Mouse (Mus musculus): ENCODE measurements around the gene Platr25. TPM values are rescaled to one million over a fixed set of nuclear protein-coding genes. Genes with fewer than 3 reads are reported as not detected.
A peak's percentile ranks its signal among the peaks of the same experiment; 100 is the strongest.
"Not testable (repeated sequence)": the region's sequence is repeated elsewhere in the genome, so short reads cannot be mapped to it uniquely, and the experiment has no call there.

The Platr25 gene
- polyA plus RNA-seq (2012; rRNA removed) = 1.1 and 1.3 TPM in 2 replicates

DNA sequence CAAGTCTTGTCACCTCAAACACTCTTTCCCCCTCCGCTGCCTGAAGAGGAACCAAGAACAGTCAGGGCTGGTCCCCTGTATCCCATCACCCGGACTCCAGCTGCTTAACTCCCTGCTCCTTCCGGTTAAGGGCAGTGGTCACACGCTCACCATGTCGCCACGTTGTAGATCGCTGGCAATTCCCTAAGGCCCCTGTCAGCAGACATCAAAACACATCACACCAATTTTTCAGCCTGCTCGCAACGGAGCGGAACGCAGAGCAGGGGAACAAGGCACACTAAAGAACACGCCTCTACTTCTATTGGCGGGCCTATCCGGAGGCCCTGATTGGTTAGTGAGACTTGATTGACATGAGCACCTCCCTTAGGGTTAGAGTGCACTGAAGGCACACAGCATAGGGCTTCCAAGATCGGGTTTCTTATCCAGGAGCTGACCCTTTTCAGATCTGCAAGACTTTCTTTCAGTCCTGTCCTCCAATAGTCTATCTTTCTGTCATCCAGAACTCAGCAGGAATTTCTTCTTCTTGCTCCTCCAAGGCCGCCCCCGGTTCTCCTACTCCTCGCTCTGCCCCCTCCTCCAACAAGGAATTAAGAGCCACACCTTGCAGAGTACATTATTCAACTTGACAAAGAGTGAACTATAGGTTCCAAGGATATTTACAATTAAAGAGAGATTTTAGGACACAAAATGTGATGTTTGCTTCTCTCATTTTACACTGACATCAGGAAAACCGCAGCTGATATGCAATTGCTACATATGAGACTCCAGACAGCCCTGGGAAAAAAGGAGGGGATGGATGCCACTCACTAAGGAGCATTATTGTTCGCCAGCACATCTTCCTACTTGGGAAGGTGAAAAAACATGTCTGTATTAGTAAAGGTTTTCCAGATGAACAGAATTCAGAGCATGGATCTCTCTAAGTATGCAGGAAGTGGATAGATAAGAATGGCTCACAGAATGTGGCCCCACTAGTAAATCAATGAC lies at the start of gene Platr25:
TSS of gene Platr25 (minus strand) at position 278 of the 984 bp plus-strand sequence.
- not testable (repeated sequence) for DNase-seq (ENCODE audit: low read depth)

DNA sequence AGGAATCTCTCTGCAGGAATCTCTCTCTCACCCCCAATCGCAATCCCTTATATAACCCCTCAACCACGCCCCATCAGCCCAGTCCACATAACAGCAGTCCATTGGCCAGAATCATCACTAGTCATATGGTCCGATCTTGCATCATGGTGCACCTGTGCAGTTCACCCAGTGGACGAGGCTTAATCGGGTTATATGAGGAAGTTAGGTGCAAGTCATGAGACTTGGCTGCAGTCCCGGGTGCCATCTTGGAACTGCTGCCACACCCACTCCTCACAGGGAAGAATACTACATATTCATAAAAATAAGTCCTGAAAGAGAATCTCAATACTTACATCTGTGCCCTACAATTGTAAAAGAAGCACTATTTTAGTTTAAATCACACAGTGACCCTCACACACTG lies 47.5 kb upstream of the Platr25 start:
- not testable (repeated sequence) for DNase-seq (ENCODE audit: low read depth)

DNA sequence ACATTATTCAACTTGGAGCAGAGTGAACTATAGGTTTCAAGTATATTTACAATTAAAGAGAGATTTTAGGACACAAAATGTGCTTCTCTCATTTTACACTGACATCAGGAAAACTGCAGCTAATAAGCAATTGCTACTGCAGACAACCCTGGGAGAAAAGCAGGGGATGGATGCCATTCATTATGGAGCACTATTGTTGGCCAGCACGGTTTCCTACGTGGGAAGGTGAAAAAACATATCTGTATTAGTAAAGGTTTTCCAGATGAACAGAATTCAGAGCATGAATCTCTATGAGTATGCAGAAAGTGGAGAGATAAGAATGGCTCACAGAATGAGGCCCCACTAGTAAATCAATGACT lies 25.6 kb upstream of the Platr25 start:
- not testable (repeated sequence) for DNase-seq (ENCODE audit: low read depth)

DNA sequence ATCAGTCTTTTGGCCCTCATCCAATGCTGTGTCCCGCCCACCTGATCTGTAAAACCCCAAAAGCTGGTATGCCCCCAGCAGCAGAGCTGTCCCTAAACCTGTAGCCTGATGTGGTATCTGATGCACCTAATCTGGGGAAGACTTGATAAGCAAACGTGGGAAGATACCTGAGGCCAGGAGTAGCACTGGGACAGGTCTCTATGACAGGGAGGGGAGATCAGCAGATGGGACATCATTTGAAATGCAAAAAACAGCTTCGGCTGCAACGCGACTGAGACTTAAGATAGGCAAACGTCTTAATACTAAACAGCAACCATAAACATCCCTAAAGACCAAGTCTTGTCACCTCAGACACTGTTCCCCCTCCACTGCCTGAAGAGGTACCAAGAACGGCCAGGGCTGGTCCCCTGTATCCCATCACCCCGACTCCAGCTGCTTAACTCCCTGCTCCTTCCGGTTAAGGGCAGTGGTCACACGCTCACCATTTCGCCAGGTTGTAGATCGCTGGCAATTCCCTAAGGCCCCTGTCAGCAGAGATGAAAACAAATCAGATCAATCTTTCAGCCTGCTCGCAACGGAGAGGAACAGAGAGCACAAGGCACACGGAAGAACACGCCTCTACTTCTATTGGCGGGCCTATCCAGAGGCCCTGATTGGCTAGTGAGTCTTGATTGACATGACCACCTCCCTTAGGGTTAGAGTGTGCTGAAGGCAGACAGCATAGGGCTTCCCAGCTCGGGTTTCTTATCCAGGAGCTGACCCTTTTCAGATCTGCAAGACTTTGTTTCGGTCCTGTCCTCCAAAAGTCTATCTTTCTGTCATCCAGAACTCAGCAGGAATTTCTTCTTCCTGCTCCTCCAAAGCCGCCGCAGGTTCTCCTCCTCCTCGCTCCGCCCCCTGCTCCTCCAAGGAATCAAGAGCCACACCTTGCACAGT lies 25.0 kb upstream of the Platr25 start, which contains the start of gene Gm5141:
TSS of gene Gm5141 (minus strand) at position 610 of the 936 bp plus-strand sequence.
- DNase-seq (ENCODE audit: low read depth) = not testable (repeated sequence)

DNA sequence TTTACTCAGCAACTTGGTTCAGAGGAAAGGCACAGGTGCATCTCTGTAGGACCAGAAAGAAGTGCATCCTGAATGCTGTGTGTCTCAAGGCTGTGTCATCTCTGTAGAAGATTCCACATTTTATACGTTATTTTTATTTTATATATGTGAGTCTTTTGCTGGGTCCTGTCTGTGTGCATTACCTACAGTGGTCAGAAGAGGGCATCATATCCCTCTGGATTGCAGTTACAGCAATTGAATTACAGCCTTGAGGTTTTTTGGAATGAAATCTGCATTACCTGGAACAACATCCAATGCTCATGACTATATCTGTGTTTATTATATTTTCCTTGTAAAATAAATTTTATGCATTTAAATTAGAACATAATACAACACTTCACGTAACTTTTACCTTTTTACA lies 3.3 kb upstream of the Platr25 start:
- DNase-seq (ENCODE audit: low read depth) = not testable (repeated sequence)

DNA sequence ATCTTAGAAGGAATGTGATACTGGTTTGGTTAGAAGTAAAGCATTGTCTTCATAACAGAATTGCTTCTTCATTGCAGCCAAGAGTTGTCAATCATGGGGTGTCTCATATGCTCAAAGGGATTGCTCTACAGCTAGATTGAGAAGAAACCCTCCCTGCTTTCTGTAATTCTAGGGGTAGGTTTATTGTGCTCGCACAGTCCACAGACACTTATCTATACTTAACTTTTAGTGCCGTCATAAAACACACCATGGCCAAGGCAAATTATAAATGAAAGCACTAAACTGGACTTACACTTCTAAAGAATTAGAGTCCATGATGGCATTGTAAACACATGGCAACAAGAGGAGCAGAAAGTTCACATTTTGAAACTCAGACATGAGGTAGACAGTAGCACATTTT lies 27.2 kb downstream of the Platr25 start:
- DNase-seq (ENCODE audit: low read depth) = no peak

DNA sequence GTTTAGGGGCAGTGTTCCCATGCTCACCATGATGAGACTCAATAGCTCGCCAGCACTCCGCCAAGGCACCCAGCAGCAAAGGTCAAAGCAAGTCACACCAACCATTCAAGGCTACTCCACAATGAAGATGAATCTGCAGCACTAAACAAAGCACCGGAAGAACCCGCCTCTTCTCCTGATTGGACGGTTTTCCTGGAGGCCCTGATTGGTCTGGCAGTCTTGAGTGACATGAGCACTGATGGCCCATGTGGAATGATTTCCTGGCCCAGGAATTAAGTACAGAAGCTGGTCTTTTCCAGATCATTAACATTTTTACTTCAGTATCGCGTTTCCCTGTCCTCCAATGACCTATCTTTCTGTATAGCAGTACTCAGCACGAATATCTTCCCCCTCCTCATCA lies 47.9 kb downstream of the Platr25 start:
- not testable (repeated sequence) for DNase-seq (ENCODE audit: low read depth)

DNA sequence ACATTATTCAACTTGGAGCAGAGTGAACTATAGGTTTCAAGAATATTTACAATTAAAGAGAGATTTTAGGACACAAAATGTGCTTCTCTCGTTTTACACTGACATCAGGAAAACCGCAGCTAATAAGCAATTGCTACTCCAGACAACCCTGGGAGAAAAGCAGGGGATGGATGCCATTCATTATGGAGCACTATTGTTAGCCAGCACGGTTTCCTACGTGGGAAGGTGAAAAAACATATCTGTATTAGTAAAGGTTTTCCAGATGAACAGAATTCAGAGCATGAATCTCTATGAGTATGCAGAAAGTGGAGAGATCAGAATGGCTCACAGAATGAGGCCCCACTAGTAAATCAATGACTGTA lies 75.2 kb downstream of the Platr25 start:
- not testable (repeated sequence) for DNase-seq (ENCODE audit: low read depth)

DNA sequence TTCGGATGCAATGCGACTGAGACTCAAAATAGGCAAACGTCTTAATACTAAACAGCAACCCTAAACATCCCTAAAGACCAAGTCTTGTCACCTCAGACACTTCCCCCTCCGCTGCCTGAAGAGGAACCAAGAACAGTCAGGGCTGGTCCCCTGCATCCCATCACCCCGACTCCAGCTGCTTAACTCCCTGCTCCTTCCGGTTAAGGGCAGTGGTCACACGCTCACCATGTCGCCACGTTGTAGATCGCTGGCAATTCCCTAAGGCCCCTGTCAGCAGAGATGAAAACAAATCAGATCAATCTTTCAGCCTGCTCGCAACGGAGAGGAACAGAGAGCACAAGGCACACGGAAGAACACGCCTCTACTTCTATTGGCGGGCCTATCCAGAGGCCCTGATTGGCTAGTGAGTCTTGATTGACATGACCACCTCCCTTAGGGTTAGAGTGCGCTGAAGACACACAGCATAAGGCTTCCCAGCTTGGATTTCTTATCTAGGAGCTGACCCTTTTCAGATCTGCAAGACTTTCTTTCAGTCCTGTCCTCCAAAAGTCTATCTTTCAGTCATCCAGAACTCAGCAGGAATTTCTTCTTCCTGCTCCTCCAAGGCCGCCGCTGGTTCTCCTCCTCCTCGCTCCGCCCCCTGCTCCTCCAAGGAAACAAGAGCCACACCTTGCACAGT lies 75.8 kb downstream of the Platr25 start:
- DNase-seq (ENCODE audit: low read depth) = peak; percentile 20

DNA sequence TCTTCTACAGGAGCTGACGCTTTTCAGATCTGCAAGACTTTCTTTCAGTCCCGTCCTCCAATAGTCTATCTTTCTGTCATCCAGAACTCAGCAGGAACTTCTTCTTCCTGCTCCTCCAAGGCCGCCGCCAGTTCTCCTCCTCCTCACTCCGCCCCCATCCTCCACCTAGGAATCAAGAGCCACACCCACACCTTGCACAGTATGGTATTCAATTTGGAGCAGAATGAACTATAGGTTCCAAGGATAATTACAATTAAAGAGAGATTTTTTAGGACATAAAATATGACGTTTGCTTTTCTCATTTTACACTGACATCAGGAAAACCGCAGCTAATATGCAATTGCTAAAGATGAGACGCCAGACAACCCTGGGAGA lies 107.2 kb downstream of the Platr25 start:
- DNase-seq (ENCODE audit: low read depth) = no peak

DNA sequence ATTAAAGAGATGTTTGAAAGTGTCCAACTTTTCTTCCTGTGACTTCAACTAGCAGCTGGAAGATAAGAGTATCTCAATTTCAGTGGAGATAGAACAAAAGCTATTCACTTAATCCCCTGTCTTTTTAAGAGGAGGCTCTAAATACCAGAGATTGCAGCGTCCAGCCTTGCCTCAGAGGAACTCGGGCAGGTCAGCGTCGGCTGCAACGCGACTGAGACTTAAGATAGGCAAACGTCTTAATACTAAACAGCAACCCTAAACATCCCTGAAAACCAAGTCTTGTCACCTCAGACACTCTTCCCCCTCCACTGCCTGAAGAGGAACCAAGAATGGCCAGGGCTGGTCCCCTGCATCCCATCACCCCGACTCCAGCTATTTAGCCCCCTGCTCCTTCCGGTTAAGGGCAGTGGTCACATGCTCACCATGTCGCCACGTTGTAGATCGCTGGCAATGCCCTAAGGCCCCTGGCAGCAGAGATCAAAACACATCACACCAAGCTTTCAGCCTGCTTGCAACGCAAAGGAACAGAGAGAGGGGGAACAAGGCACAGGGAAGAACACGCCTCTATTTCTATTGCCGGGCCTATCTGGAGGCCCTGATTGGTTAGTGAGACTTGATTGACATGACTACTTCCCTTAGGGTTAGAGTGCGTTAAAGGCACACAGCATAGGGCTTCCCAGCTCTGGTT lies 107.7 kb downstream of the Platr25 start:
- DNase-seq (ENCODE audit: low read depth) = peak; percentile 65

DNA sequence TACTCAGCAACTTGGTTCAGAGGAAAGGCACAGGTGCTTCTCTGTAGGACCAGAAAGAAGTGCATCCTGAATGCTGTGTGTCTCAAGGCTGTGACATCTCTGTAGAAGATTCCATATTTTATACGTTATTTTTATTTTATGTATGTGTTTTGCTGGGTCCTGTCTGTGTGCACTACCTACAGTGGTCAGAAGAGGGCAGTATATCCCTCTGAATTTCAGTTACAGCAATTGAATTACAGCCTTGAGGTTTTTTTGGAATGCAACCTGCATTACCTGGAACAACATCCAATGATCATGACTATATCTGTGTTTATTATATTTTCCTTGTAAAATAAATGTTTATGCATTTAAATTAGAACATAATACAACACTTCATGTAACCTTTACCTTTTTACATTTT lies 133.4 kb downstream of the Platr25 start:
- not testable (repeated sequence) for DNase-seq (ENCODE audit: low read depth)

DNA sequence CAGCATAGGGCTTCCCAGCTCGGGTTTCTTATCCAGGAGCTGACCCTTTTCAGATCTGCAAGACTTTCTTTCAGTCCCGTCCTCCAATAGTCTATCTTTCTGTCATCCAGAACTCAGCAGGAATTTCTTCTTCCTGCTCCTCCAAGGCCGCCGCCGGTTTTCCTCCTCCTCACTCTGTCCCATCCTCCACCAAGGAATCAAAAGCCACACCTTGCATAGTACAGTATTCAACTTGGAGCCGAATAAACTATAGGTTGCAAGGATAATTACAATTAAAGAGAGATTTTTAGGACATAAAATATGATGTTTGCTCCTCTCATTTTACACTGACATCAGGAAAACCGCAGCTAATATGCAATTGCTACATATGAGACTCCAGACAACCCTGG lies 136.2 kb downstream of the Platr25 start:
- DNase-seq (ENCODE audit: low read depth) = not testable (repeated sequence)

DNA sequence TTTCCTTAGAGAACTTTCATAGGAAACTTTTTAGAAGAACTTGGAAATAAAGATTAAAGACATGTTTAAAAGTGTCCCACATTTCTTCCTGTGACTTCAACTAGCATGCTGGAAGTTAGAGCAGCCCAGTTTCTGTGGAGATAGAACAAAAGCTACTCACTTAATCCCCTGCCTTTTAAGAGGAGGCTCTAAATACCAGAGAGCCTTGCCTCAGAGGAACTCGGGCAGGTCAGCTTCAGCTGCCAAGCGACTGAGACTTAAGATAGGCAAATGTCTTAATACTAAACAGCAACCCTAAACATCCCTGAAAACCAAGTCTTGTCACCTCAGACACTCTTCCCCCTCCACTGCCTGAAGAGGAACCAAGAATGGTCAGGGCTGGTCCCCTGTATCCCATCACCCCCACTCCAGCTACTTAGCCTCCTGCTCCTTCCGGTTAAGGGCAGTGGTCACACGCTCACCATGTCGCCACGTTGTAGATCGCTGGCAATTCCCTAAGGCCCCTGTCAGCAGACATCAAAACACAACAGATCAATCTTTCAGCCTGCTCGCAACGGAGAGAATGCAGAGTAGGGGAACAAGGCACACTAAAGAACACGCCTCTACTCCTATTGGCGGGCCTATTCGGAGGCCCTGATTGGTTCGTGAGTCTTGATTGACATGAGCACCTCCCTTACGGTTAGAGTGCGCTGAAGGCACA lies 136.8 kb downstream of the Platr25 start, which contains the start of gene 6720489N17Rik:
TSS of gene 6720489N17Rik (minus strand) at position 606 of the 700 bp plus-strand sequence.
- DNase-seq (ENCODE audit: low read depth) = peak; percentile 37

Other genes starting within 250 kb of the Platr25 start
- gene Zfp935, start 202.2 kb downstream of the Platr25 start, polyA plus RNA-seq (2012; rRNA removed) = not detected in 2 replicates
- gene Zfp934, start 189.5 kb downstream of the Platr25 start, polyA plus RNA-seq (2012; rRNA removed) = 1.3 and 1.9 TPM in 2 replicates
- 0.16 and 0.62 TPM in 2 replicates for gene 6720489N17Rik, start 136.5 kb downstream of the Platr25 start, polyA plus RNA-seq (2012; rRNA removed)
- 0.35 and 0.71 TPM in 2 replicates for gene Gm5141, start 25.1 kb upstream of the Platr25 start, polyA plus RNA-seq (2012; rRNA removed)
- gene Fbp2, start 97.7 kb upstream of the Platr25 start, polyA plus RNA-seq (2012; rRNA removed) = 2.8 and 4.5 TPM in 2 replicates
- 5.2 and 9.8 TPM in 2 replicates for gene Fbp1, start 127.6 kb upstream of the Platr25 start, polyA plus RNA-seq (2012; rRNA removed)
- gene 2010111I01Rik, start 204.2 kb upstream of the Platr25 start, polyA plus RNA-seq (2012; rRNA removed) = 54.7 and 80.6 TPM in 2 replicates

Data from gonadal fat pad, adult 2 months (tissue).